Mouse (Mus musculus): ENCODE measurements at regions not wholly inside any gene's neighbourhood (a gene's known extent, or its start where the extent isn't known, plus 50 kb on each side); places are given as distances from the start of the nearest gene placed in this dataset.

DNA sequence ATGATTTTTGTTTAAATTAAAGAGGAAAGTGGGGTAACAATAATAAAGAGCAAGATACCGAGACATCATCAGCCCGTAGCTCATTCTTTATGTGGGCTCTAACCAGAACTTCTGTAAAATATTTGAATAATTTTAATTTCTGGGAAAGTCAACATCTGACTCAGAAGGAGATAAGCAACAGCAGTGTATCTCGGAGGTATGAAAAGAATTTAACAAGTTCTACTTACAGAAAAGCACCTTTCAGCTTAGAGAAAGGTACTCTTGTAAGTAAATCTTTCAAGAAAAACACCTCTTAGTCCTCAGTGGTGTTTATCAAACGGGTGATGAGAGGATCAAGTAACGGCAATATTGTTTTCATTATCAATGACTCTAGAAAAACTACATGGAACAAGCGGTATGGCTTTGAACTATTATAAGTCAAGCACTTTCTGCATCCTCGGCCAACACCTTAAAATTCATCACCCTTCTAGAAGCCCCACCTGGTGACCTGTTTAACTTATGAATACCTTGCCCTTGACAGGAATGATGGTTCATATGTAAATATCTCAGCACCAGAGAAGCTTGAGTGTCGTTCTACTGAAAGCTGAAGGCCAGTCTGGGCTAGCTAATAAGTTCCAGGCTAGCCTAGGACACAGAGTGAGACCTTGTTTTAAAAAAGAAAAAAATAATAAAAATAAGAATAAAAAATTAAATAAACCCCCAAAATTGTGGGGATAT, 57.7 kb upstream of the Slc39a8 start:
- no peak for DNase-seq (ENCODE audit: low read depth, low spot score)
- Histone ChIP-seq H3K27me3 (ENCODE audit: control insufficient read depth in 1 of 2, insufficient read depth in 2 of 2, low read length in 2 of 2) (no peaks in the 10 kb centered on the region), H3K9me3 (replicated peaks; ENCODE audit: insufficient read depth, low read length) (no peaks in the 10 kb centered on the region), H3K9ac (ENCODE audit: control insufficient read depth, low read depth, low read length, poor library complexity, severe bottlenecking) (no peak overlapping the region), H3K36me3 (ENCODE audit: control insufficient read depth in 1 of 2, insufficient read depth in 2 of 2, low read length in 2 of 2) (no peaks in the 10 kb centered on the region), H3K4me3 (ENCODE audit: control insufficient read depth in 1 of 2, insufficient read depth in 1 of 2, low read depth in 2 of 2, low read length in 2 of 2) (no peak overlapping the region), H3K27ac (ENCODE audit: control insufficient read depth, low read depth, low read length) (no peak overlapping the region), H3K79me2 (ENCODE audit: control insufficient read depth, insufficient read depth, low read length, poor library complexity) (no peaks in the 10 kb centered on the region), H3K4me1 (ENCODE audit: control insufficient read depth in 1 of 2, insufficient read depth in 2 of 2, low read length in 2 of 2) (no peaks in the 10 kb centered on the region)
- TF ChIP-seq SMC3 (IDR thresholded peaks at IDR 0.05; ENCODE audit: low read depth, low read length) (no peak), MAX (IDR thresholded peaks at IDR 0.05; ENCODE audit: low read length) (no peak), UBTF (IDR thresholded peaks at IDR 0.05; ENCODE audit: borderline replicate concordance, insufficient read depth, low read depth, low read length) (no peak), MXI1 (IDR thresholded peaks at IDR 0.05; ENCODE audit: low read depth, low read length) (no peak), POLR2AphosphoS2 (IDR thresholded peaks at IDR 0.05; ENCODE audit: low read length) (no peak), NRF1 (IDR thresholded peaks at IDR 0.05; ENCODE audit: insufficient read depth, low read depth, low read length, poor library complexity, severe bottlenecking) (no peak), GATA1 (IDR thresholded peaks at IDR 0.05; ENCODE audit: low read depth, low read length) (no peak), ZKSCAN1 (IDR thresholded peaks at IDR 0.05; ENCODE audit: low read depth, low read length) (no peak), TBP (IDR thresholded peaks at IDR 0.05; ENCODE audit: low read depth, low read length) (no peak), ZNF384 (IDR thresholded peaks at IDR 0.05; ENCODE audit: low read depth, low read length) (no peak), BHLHE40 (IDR thresholded peaks at IDR 0.05; ENCODE audit: borderline replicate concordance, low read depth, low read length) (no peak), TAL1 (IDR thresholded peaks at IDR 0.05; ENCODE audit: low read length) (no peak), USF1 (IDR thresholded peaks at IDR 0.05; ENCODE audit: low read depth, low read length) (no peak), EP300 (IDR thresholded peaks at IDR 0.05; ENCODE audit: low read depth in 1 of 2, low read length in 2 of 2) (no peak), CHD2 (IDR thresholded peaks at IDR 0.05; ENCODE audit: low read length) (no peak), SIN3A (IDR thresholded peaks at IDR 0.05; ENCODE audit: low read length) (no peak), MAZ (IDR thresholded peaks at IDR 0.05; ENCODE audit: low read depth, low read length) (no peak), MAFK (IDR thresholded peaks at IDR 0.05; ENCODE audit: borderline replicate concordance, low read depth, low read length) (no peak)

DNA sequence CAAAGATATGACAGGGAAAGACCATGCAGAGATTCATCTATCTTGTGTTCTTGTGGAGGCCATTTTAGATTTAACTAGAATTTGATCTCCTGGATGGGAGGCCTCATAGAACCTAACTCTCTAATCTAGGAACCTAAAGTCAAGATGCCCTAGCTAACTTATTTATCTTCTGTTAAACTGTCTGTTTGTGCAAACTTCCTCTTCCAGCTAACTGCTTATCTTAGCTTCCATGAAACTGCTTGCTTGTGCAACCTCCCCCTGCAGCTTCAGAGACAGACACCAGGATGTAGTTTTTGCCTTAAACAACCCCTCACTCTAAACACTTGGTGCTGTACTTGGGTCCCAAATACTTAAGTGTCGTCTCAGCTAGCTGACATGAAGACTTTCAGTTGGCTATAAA, 66.5 kb upstream of the Nfkb1 start:
- no peaks in the 10 kb centered on the region for H3K27me3 ChIP-seq (ENCODE audit: control insufficient read depth in 1 of 2, insufficient read depth in 2 of 2, low read length in 2 of 2)
- TF ChIP-seq MAFK (IDR thresholded peaks at IDR 0.05; ENCODE audit: borderline replicate concordance, low read depth, low read length) (no peak), SIN3A (IDR thresholded peaks at IDR 0.05; ENCODE audit: low read length) (peak; percentile 37; the same call in 1 of the 2 replicates), KAT2A (conservative IDR thresholded peaks at IDR 0.05; ENCODE audit: low read depth, low read length) (no peak), TAL1 (IDR thresholded peaks at IDR 0.05; ENCODE audit: low read length) (peak; percentile 38), EP300 (IDR thresholded peaks at IDR 0.05; ENCODE audit: low read depth in 1 of 2, low read length in 2 of 2) (peak; percentile 89 to 94), MYC (IDR thresholded peaks at IDR 0.05; ENCODE audit: low read depth, low read length) (no peak), NELFE (IDR thresholded peaks at IDR 0.05; ENCODE audit: low read depth, low read length) (no peak), RCOR1 (IDR thresholded peaks at IDR 0.05; ENCODE audit: low read depth, low read length) (peak; percentile 78), HCFC1 (IDR thresholded peaks at IDR 0.05; ENCODE audit: low read depth, low read length) (0 out of 2 replicates have a peak, but pooled peaks have one; percentile 47), TCF12 (IDR thresholded peaks at IDR 0.05; ENCODE audit: low read depth, low read length) (peak; percentile 74), UBTF (IDR thresholded peaks at IDR 0.05; ENCODE audit: borderline replicate concordance, insufficient read depth, low read depth, low read length) (no peak), MYB (IDR thresholded peaks at IDR 0.05; ENCODE audit: low read depth, low read length) (peak; percentile 96), USF2 (IDR thresholded peaks at IDR 0.05; ENCODE audit: borderline replicate concordance in 1 of 2, insufficient read depth in 1 of 2, low read depth in 1 of 2, low read length in 2 of 2) (no peak), ETS1 (IDR thresholded peaks at IDR 0.05; ENCODE audit: low read depth, low read length) (peak; percentile 67), CHD1 (IDR thresholded peaks at IDR 0.05; ENCODE audit: low read depth, low read length) (no peak), GATA1 (IDR thresholded peaks at IDR 0.05; ENCODE audit: low read depth, low read length) (peak; percentile 90), ZC3H11A (IDR thresholded peaks at IDR 0.05; ENCODE audit: low read depth, low read length) (0 out of 2 replicates have a peak, but pooled peaks have one; percentile 12), JUND (IDR thresholded peaks at IDR 0.05; ENCODE audit: low read depth, low read length) (no peak)

More for the DNA sequence above, 66.5 kb upstream of the Nfkb1 start:
- H3K9ac ChIP-seq (ENCODE audit: control insufficient read depth, low read depth, low read length, poor library complexity, severe bottlenecking), result no peak overlapping the region
- H3K4me3 ChIP-seq (ENCODE audit: control insufficient read depth in 1 of 2, insufficient read depth in 1 of 2, low read depth in 2 of 2, low read length in 2 of 2), result no peak overlapping the region
- peaks cover 0 to 19% of the 10 kb centered on the region in 2 experiments; a peak in 2 of 4 replicates for H3K36me3 ChIP-seq (ENCODE audit: control insufficient read depth in 1 of 2, insufficient read depth in 2 of 2, low read length in 2 of 2)
- peaks cover 5% of the 10 kb centered on the region in 2 experiments; a peak in 3 of 4 replicates for H3K4me1 ChIP-seq (ENCODE audit: control insufficient read depth in 1 of 2, insufficient read depth in 2 of 2, low read length in 2 of 2)
- peak; percentile 74 for DNase-seq (ENCODE audit: low read depth, low spot score)
- peak overlapping the region; percentile 62 for H3K27ac ChIP-seq (ENCODE audit: control insufficient read depth, low read depth, low read length)
- H3K9me3 ChIP-seq (replicated peaks; ENCODE audit: insufficient read depth, low read length), result no peaks in the 10 kb centered on the region
- H3K79me2 ChIP-seq (ENCODE audit: control insufficient read depth, insufficient read depth, low read length, poor library complexity), result no peaks in the 10 kb centered on the region
